Mouse (Mus musculus) granulocyte monocyte progenitor cell, adult 5-6 weeks (primary cell): ENCODE results near the gene Elmod3. TPM values are rescaled to one million over a fixed set of nuclear protein-coding genes. Genes with fewer than 3 reads are reported as not detected.

Experiments used
- ATAC-seq: replicated peaks from 2 replicates; pipeline ENCODE4 v1.8.0; 2016; ENCODE audit warnings: mild to moderate bottlenecking, moderate TSS enrichment, inconsistent platforms; ENCODE audit not compliant: poor library complexity, severe bottlenecking
- total RNA-seq, 2 experiments: library from RNA; stranded (forward) in 1 of 2; stranded (reverse) in 1 of 2; fragments of 200-712, 200-1000 nt in 1 of 2; fragments of >200 nt in 1 of 2; fragmentation: Nextera tagmentation in 1 of 2; gene quantifications; 2 replicates each; pipeline ENCODE4 v1.2.3; 2014 to 2017

Gene Elmod3
- total RNA-seq (2014; fragmentation: Nextera tagmentation) (12.6 and 14.0 TPM in 2 replicates), total RNA-seq (2017) (7.4 and 16.3 TPM in 2 replicates)

- ATAC-seq, result peak; percentile 83
Observed at GRCm38 (mm10) chr6:72597956-72598753, at the start of gene Elmod3, which contains the start of gene Retsat. Gene Elmod3, minus strand, starts transcription at chr6:72598413. Gene Retsat, plus strand, starts transcription at chr6:72598475.

- ATAC-seq, result peak; percentile 75
Observed at GRCm38 (mm10) chr6:72647383-72647820, 49.2 kb upstream of the Elmod3 start.

GRCm38 (mm10) chr6:72645364-72645763 lies 47.2 kb upstream of the Elmod3 start:
- no peak for ATAC-seq

- ATAC-seq, result no peak
Observed at GRCm38 (mm10) chr6:72644576-72644975, 46.4 kb upstream of the Elmod3 start.

- peak; percentile 55 for ATAC-seq
Observed at GRCm38 (mm10) chr6:72641218-72641954, 43.2 kb upstream of the Elmod3 start.

GRCm38 (mm10) chr6:72636940-72637339 lies 38.7 kb upstream of the Elmod3 start:
- no peak for ATAC-seq

- ATAC-seq, result peak; percentile 82
Observed at GRCm38 (mm10) chr6:72635760-72636431, 37.7 kb upstream of the Elmod3 start.

GRCm38 (mm10) chr6:72634311-72634710 lies 36.1 kb upstream of the Elmod3 start:
- ATAC-seq, result peak; percentile 10; the same call in 1 of the 2 replicates

GRCm38 (mm10) chr6:72631700-72632099 lies 33.5 kb upstream of the Elmod3 start:
- no peak for ATAC-seq

- no peak for ATAC-seq
Observed at GRCm38 (mm10) chr6:72630961-72631360, 32.7 kb upstream of the Elmod3 start.

GRCm38 (mm10) chr6:72630370-72630769 lies 32.2 kb upstream of the Elmod3 start:
- no peak for ATAC-seq

- ATAC-seq, result peak; percentile 38
Observed at GRCm38 (mm10) chr6:72627276-72627675, 29.1 kb upstream of the Elmod3 start.

GRCm38 (mm10) chr6:72626391-72626790 lies 28.2 kb upstream of the Elmod3 start:
- ATAC-seq, result no peak

GRCm38 (mm10) chr6:72623661-72624402 lies 25.6 kb upstream of the Elmod3 start:
- ATAC-seq, result peak; percentile 80

- no peak for ATAC-seq
Observed at GRCm38 (mm10) chr6:72622917-72623316, 24.7 kb upstream of the Elmod3 start.

- ATAC-seq, result no peak
Observed at GRCm38 (mm10) chr6:72620920-72621319, 22.7 kb upstream of the Elmod3 start.

GRCm38 (mm10) chr6:72619734-72620532 lies 21.7 kb upstream of the Elmod3 start:
- no peak for ATAC-seq

- ATAC-seq, result peak; percentile 94
Observed at GRCm38 (mm10) chr6:72616643-72617288, 18.6 kb upstream of the Elmod3 start, which contains the start of gene Tgoln1. Gene Tgoln1, minus strand, starts transcription at chr6:72617000.
